ENCODE assay signal across 25 mouse cellular contexts in the genomic region with DNA sequence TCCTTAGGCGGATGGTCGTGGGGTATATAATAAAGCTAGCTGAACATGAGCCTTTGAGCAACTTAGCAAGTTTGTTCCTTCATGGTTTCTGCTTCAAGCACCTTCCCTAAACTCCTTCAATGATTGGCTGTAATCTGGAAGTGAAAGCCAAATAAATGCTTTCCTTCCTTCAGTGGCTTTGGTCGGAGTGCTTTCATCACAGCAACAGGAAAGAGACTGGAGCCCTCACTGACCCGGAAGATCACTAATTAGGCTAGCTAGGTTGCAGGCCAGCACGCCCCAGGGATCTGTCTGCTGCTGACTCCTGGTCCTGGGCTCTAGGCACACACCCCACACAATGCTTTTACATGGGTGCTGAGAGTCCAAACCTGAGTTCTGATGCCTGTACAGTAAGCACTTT. TPM values are rescaled to one million over a fixed set of nuclear protein-coding genes. Genes with fewer than 3 reads are reported as not detected.
"Had no signal": no experiment of that assay in that cellular context is flagged by ENCODE, and none has a peak within 500 bp of the region (broad histone marks: within the 10 kb centered on the region; RNA-seq: fewer than 3 reads in every experiment).

No protein-coding gene starts in this region.

- DNase-seq: lung, embryonic 14.5 days; lung, postnatal 10 days; lung, postnatal 4 days; right cerebral cortex, postnatal 25 days; right cerebral cortex, postnatal 4 days; spleen, adult 18-20 months; thymus, adult 18-20 months; thymus, postnatal 14 days; thymus, postnatal 36 days had no signal

- H3K4me3 ChIP-seq: midbrain, embryonic 10.5 days; midbrain, embryonic 13.5 days; midbrain, embryonic 15.5 days; neural tube, embryonic 12.5 days had no signal

- ATAC-seq: midbrain, embryonic 13.5 days; midbrain, embryonic 15.5 days had no signal

- H3K4me1 ChIP-seq: midbrain, embryonic 10.5 days; midbrain, embryonic 13.5 days; midbrain, embryonic 15.5 days; neural tube, embryonic 12.5 days had no signal

RNA-seq across cellular contexts. Expression of gene Wfdc2, which starts 33.7 kb away (rescaled TPM):
- total RNA-seq: megakaryocyte-erythroid progenitor cell, adult 5-6 weeks; monocyte, adult 5-6 weeks; neutrophil, adult 5-6 weeks had no signal

RNA-seq across cellular contexts. Expression of gene Spint3, which starts 44.7 kb away (rescaled TPM):
- total RNA-seq: megakaryocyte-erythroid progenitor cell, adult 5-6 weeks; midbrain, postnatal 0 days; monocyte, adult 5-6 weeks; neutrophil, adult 5-6 weeks had no signal
- polyA plus RNA-seq: liver, embryonic 14.5 days; liver, embryonic 16.5 days; lung, embryonic 14.5 days; lung, embryonic 16.5 days; midbrain, embryonic 10.5 days; midbrain, embryonic 13.5 days; midbrain, embryonic 15.5 days; midbrain, postnatal 0 days; neural tube, embryonic 12.5 days; neural tube, embryonic 14.5 days; small intestine, adult 2 months; stomach, embryonic 14.5 days; stomach, embryonic 16.5 days; thymus, postnatal 0 days had no signal

RNA-seq across cellular contexts. Expression of gene Trp53tg5, which starts 55.0 kb away (rescaled TPM):
- total RNA-seq: megakaryocyte-erythroid progenitor cell, adult 5-6 weeks; midbrain, postnatal 0 days; monocyte, adult 5-6 weeks; neutrophil, adult 5-6 weeks had no signal
- polyA plus RNA-seq: liver, embryonic 14.5 days; liver, embryonic 16.5 days; lung, embryonic 14.5 days; lung, embryonic 16.5 days; midbrain, embryonic 10.5 days; midbrain, embryonic 13.5 days; midbrain, embryonic 15.5 days; midbrain, postnatal 0 days; neural tube, embryonic 12.5 days; neural tube, embryonic 14.5 days; small intestine, adult 2 months; stomach, embryonic 14.5 days; stomach, embryonic 16.5 days; thymus, postnatal 0 days had no signal
